Mouse (Mus musculus): ENCODE data around the gene 1700057G04Rik. TPM values are rescaled to one million over a fixed set of nuclear protein-coding genes. Genes with fewer than 3 reads are reported as not detected.
A peak's percentile ranks its signal among the peaks of the same experiment; 100 is the strongest.

Gene 1700057G04Rik
- not detected for total RNA-seq (2021)
- long read RNA-seq, experiment 1: 0 reads
- long read RNA-seq, experiment 2: 0 reads

DNA sequence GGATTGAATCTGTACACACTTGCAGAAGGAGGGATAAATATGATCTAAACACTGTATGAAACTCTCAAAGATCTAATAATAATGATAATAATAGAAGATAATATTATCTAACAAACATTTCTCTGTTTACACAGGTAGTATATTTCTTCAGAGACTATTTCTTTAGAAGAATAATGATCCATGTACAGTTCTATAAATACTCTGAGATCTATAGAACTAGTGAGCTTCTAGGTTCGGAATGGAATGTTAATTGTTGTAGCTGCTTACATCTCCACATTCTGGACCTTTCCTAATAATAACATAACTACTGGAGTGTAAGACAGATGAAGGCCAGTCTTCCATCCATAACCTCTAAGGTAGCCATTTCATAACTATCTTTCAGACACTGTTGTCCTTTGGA, at the start of gene 1700057G04Rik:
1700057G04Rik (plus strand) TSS at position 301 of the 400 bp plus-strand sequence.
- intact Hi-C loops (cut with DNase I): no loop called here
- DNase-seq: no peak

DNA sequence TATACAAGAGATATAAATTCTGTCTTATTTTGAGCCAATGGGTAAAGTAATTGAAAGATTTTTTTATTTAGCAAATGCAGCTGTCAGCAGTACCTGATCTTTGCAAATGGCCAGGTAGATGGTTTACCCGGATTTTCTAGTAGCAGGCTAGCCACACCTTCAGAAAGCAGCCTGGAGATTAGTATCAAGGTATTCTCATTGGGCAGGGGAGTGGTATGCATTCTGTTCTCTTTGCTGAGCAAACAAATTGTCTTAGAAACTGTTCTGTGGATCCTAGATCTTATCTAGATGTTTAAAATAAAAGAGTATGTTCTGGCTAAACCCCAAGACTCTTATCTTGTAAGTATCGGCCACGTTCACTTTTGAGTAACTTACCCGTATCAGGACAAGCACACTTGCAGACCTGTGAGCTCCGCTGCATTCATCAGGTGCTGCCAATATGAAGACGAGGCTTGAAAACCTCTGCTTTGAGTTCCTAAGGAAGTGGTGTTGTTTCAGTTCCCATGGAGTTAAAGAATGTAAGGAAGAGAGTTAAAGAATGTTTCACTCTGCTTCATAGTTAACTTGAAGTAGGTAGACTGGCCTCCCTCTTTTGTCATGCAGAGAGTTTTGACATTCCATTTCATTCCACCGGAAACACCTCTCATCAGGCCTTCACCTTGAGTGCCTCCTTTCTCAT, 48.6 kb upstream of the 1700057G04Rik start:
- intact Hi-C loops (cut with DNase I): no loop called here
- DNase-seq: no peak

DNA sequence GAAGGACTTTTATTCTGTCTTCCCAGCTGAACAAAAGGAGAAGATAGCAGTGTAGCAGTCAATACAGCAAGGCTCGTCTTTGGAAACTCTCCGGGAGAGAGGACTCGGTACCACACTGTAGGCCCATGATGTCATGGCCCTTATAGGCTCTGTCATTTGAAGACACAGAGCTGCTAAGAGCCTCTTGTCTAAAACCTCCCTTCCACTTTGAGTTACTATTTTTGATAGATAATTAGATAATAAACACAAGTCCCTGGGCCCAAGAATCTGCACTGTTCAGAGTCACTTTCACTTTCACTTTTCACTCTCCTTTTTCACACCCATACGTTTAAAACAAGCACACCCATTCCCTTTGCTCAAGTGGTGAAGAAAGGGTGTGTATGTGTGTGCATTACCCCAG, 43.5 kb upstream of the 1700057G04Rik start:
- DNase-seq: no peak
- intact Hi-C loops (cut with DNase I): no loop called here

DNA sequence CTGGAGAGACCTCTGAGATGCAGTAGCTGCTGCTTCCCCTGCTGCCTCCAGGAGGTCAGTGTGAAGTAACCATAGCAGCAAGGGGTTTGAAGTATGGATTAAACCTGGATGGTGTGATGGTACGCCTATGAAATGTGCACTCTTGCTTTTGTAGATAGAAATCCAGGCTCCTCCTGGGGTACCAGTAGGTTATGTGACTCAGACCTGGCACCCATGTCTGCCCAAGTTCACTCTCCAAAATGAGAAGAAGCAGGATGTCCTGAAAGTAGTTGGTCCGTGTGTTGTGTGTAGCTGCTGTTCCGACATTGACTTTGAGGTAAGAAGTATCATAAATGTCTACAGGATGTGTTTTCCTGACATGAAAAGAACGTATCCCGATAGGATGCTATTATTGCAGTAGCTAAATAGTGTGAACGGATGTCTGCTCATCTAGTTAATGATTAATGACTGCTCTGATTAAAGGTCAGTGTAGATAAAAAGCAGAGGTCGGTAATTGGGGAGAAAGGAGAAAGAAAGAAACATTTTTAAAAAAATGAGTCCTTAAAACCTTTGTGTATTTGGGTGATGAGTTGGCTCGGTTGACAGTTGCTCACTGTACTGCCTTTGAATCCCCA, 42.5 kb upstream of the 1700057G04Rik start:
- intact Hi-C loops (cut with DNase I): no loop called here
- no peak for DNase-seq

DNA sequence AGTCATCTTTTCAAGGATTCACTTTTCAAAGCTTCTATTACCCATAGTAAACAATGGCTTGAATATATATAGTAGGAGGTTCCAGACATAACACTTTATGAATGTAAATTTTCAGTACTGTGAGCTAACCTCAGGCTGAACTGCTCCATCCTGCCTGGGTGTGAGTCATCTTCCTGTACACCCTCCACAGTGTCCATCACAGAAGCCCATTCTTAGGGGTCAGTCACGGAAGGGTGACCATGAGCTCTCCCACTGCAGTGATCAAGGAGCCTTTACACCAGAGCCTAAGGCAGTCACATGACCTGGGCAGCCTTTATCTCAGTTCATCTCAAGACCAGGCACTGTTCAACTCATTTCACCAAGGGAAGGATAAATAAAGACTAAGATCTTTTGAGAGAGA, 41.4 kb upstream of the 1700057G04Rik start:
- intact Hi-C loops (cut with DNase I): no loop called here
- DNase-seq: no peak

DNA sequence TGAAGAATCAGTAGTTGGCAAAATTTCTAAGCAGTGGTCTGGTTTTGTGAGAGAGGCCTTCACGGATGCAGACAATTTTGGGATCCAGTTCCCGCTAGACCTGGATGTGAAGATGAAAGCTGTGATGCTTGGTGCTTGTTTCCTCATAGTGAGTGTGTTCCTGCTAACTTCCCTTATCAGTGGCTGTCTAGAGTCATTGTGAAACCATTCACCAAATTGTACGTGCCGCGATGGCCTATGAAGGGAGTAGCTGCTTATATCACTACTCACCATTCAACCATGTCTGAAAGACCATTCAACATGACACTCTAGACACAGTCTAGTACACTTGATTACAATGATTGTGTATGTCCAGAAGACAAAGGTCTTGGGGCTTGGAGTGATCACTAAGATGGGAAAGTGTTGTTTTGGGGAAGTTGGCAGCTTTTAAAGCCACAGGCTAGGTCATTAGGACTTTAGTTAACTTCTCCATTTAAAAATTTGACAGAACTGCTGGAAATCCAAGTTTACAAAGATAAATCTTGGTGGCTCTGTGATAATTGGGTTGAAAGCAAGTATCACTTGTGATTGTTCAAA, 39.3 kb upstream of the 1700057G04Rik start:
- DNase-seq: no peak
- intact Hi-C loops (cut with DNase I): loop anchor here (2.0 kb wide), 1 partner anchor 19 kb away; no protein-coding TSS in a partner anchor

DNA sequence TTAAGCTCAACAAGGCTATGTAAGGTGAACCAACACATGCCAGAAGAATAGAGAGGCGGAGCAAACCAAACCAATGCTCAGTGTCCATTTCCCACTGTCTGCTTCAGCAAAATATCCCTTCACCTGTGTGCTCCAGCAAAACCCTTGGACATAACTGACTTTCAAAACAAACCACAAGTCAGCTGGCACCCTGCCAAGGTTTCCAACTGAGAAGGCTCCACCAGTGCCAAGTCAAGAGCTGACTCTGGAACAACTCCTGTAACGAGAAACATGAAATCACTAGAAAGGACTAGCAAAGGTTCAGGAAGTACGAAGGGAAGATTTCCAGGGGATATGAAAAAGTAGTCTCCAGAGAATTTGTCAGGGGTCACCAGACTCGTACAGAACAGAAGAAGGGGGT, 38.2 kb upstream of the 1700057G04Rik start:
- intact Hi-C loops (cut with DNase I): loop anchor here (2.0 kb wide), 1 partner anchor 20 kb away; no protein-coding TSS in a partner anchor
- DNase-seq: peak; percentile 82 to 85

DNA sequence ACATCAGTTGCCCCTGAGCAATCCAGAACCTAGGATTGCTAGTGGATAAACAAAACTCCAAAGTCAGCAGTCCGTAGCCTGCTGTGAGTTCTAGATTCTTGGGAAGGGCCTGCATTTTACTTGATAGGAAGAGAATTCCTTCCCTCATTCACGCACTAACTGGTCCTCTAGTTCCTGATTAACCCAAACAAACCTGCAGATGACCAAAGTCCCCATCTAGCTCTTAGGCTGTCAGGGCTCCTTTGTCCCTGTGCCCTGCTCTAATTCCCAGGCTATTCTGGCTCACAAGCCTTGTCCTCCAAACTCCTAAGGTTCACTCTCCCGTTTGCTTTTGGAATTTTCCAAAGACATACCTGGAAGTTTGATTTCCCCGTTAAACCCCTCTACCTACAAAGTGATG, 36.5 kb upstream of the 1700057G04Rik start:
- intact Hi-C loops (cut with DNase I): no loop called here

DNA sequence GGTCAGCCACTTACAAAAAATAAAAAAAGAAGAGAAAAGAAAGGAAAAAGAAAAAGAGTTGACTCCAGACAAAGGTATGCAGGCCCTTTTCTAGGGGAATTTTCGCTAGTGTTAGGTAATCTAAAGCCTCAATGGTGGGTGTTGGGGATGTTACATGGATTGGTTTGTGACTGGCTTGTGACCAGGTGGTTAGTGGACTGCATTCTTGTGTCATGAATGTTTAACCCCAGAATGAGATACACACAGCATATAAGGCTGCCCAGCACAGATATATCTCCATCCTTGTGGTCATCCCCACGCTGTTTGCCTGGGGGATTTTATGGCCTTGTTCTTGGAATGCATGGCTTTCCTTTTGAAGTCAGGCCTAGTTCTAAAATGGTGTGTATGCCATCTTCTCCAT, 35.9 kb upstream of the 1700057G04Rik start:
- intact Hi-C loops (cut with DNase I): no loop called here
- DNase-seq: no peak

More for the DNA sequence above, 36.5 kb upstream of the 1700057G04Rik start:
- no peak for DNase-seq

DNA sequence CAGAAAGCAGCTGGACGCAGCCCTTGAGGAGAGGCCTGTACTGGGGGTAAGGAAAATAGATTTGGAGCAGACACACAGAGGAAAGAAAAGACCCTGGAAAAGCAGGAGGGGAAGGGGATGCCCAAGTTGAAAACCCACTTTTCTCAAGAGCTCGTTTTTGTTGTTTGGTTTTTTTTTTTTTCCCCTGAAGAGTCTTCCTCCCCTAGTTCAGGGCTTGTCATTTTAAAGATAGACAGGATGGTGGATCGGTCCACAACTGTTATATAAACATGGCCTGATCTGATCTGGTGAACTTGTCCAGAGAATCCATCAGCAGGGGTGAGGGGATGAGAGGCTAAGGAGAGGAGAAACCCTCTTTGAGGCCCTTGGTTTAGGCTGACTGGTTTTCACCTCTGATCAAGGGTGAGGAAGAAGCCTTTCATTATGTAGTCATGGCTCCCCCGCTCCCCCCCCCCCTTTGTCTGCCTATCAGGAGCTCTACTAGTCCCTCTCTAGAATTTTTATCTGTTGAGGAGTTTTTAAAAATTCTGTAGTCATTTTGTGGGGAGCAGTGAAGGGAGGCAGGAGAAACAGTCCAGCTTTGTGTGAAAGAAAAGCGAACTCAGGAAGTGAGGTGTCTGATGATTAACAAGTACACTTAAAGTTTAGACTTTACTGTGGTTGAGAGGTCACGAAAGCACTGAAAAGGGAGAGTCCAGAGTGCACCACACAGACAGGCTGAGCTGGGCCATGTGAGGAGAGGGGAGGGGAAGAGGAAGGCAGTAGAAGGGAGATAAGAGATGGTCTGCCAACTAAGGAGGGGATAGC, 35.0 kb upstream of the 1700057G04Rik start:
- intact Hi-C loops (cut with DNase I): no loop called here

DNA sequence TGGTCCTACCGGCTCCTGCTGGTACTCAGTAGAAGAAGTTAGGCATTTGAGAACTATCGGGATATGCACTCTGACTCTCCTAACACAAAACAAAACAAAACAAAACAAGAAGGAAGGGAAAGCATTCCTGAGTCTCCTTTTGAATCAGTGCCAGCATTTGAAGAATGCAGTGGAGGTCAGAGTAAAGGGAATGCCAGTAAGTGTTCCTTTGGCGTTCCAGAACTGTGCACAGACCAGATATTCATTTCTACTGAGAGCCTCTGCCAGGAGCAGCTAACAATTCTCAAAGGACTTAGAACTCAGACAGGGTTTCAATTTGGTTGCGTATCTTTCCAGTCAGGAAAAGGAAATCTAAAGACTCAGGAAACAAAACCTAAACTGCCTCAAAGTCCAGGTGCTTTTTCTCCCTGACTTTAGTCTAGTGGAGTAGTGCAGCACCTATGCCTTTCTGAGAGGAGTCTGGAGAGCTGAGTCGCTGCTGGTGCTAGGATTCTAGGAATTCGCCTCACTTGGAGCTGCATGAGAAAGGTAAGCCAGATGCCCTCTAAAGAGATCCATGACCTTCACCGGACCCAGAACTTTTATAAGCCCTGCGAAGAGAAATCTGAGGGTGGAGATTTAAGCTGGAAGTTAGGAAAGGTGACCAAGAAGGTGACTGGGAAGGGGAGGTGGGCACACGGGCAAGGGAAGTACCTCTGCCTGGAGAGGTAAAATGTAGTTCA, 33.5 kb upstream of the 1700057G04Rik start, which contains the start of gene Plscr2:
Plscr2 (plus strand) TSS at position 117 of the 722 bp plus-strand sequence.
- peak; percentile 24 to 58 for DNase-seq
- intact Hi-C loops (cut with DNase I): loop anchor here (5.0 kb wide), 1 partner anchor 48 kb away; no protein-coding TSS in a partner anchor

More for the DNA sequence above, 35.0 kb upstream of the 1700057G04Rik start:
- DNase-seq: no peak

DNA sequence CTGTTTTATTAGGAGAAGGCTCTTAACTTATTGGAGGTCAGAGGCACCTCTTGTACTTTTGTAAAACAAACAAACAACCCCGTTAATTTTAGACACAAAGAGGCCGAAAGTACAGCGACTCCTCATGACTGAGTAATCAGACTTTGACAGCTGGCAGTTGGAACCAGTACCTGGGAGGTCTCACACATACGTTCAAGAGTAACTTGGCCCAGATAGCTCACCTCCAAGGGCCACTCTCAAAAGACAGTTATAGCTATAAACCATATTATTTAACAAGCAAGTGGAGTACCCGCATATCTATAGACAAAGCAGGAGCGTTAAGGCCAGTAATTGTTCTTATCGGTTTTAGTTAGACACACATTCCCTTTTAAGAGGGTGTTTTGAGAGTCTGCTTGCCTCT, 32.8 kb upstream of the 1700057G04Rik start:
- peak in 1 of 2 experiments; percentile 23 for DNase-seq
- intact Hi-C loops (cut with DNase I): loop anchor here (5.0 kb wide), 1 partner anchor 49 kb away; no protein-coding TSS in a partner anchor

DNA sequence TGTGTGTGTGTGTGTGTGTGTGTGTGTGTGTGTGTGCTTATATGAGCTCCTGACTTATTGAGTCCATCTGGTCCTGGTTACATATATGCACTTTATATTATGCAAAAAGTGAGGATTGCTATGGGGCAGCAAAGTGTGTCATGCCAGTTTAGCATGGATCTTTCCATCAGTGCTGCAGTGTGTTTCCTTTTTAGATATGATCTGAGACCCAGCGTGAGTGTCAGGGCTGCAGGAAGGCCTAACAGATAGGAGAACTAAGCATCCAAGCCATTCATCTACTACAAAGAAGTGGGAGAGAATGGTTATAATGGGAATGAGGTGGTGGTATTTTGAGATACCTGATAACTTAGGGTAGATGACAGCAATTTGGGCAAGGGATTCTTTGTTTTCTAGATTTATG, 29.1 kb upstream of the 1700057G04Rik start:
- intact Hi-C loops (cut with DNase I): loop anchor here (2.0 kb wide), 1 partner anchor 17 kb away; no protein-coding TSS in a partner anchor
- DNase-seq: no peak

DNA sequence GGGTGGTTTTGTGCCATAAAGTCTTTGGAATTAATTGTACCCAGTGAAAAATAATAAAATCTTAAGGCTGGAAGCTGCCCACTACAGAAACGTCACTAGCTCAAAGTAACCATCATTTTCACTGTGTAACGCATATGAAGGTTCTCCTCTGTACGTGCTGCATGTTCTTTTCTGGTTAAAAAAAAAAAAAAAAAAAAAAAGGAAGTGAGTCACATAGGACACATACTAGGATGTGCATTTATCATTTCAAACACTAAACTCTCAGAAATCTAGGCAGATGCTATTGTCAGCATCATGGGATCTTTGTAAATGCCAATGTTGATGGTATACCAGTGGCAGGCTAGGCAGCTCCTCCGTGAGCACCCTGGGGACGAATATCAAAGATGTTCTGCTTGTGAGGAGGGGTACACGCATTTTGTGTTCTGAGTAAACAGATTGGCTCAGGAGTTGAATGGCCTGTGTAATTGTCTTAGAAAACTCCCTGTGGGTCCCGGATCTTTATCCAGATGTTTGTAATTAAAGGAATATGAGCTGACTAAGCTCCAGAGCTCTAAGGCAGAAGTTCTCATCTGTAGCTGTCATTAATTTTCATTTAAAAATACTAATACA, 26.5 kb upstream of the 1700057G04Rik start:
- DNase-seq: no peak
- intact Hi-C loops (cut with DNase I): no loop called here

DNA sequence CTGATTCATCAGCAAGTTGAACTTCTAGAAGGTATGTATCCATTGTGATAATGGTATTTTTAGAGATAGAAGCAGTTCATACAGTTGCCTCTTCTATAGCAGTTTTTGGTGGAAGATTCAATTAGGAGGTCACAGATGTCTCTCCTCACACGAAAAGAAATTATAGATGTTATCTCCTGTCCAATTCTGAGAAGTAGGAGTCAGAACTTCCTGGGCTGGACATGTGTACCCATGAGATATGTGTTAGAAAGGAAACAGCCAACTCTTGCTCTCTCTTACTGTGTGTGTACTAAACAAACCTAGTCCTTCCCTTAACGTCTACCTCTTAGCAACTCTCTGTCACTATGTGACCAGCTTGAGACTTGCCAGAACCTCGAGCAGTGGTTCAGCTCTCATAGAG, 19.5 kb upstream of the 1700057G04Rik start:
- intact Hi-C loops (cut with DNase I): no loop called here

DNA sequence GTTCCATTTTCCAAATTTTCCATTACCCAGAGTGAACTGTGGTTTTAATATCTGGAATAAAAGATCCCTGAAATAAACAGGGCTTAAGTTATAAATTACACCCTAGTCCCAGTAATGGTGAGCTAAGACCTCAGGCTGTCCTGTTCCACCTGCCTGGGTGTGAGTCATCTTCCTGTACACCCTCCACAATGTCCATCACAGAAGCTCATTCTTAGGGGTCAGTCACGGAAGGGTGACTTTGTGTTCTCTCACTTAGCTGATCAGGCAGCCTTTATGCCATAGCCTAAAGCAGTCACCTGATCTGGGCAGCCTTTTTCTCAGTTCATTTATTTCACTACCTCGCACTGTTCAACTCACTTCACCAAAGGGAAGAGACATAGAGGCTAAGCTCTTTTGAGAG, 17.0 kb upstream of the 1700057G04Rik start:
- DNase-seq: no peak
- intact Hi-C loops (cut with DNase I): no loop called here

More for the DNA sequence above, 19.5 kb upstream of the 1700057G04Rik start:
- no peak for DNase-seq

DNA sequence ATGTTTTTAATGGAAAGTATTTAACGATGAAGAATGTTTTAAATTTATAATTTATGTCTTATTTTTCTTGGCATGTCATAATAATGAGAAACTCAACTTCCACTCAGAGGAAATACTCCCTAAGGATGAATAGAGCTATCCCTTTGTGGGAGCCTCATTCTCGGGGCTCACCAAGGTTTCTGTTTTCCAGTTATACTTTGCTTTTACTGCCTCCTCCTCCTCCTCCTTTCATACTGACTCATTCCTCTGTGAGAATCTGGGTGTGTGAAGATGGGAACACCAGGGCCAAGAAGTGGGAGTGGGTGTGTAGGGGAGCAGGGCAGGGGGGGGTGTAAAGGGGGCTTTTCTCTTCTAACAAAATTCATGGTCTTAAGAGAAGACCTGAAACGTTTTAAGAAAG, 16.3 kb upstream of the 1700057G04Rik start:
- DNase-seq: no peak
- intact Hi-C loops (cut with DNase I): no loop called here

DNA sequence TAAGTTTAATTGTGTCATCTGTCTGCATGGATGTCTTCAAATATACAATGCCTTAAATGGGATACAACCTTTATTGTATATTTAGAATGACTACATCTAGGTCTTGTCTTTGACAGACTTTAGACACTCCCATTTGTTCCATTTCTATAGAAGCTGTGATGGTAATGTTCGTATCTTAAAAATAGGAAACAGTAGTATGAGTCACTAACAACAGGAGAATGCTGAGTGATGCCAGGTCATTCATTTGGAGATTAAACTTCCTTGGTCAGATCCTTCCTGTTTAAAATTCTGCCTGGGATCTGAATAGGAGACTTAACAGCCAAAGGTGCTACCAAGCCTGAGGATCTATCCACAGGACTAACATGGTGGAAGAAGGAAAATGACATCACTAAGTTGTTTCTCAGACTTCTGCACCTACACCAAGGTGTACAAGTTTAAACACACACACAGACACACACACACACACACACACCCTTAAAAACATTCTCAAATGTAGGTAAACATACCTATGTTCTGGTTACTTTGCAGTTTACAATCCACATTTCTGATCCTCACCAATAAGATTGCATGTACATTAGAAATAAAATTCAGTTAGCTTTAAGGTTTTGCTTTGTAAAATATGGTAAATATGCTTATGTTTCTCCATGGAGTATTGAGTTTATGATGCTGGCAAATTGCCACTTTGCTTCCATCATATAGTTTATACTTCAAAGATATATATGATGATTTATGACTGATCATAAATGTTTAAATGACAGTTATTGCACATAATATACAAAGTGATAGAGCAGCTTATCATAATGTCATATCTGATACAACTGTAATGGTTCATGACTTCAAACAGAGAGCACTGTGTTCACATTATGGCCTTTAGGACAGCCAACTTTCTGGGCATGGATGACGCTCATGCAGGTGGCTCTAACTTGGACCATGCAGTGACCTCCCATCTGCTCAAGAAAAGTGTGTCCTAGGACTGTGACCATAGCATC, 15.3 kb upstream of the 1700057G04Rik start:
- DNase-seq: no peak
- intact Hi-C loops (cut with DNase I): no loop called here
